Mouse (Mus musculus): ENCODE measurements around the gene Ggct.

DNA sequence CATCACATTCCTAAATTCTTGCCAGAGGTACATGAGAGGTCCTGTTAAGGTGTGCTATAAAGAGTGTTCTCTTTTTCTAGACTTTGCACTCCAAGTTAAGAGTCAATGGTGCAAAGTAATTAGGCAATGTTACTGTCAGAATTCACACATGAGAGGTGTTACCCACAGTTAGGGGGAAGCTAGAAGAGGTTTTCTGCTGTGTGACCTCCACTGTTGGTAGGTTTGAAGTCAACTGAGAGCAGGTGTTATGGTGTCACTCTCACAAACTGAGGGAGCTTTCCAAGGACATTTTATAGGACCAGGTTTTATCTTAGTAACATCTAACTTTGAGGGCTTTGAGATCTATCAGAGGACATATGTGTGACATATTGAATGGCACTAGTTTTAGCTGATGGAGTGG lies 36.8 kb downstream of the Ggct start:
- TF ChIP-seq POLR2A (IDR thresholded peaks at IDR 0.05; ENCODE audit: control insufficient read depth, low read depth, low read length) (no peak), CTCF (IDR thresholded peaks at IDR 0.05; ENCODE audit: control insufficient read depth, insufficient read depth, insufficient replicate concordance, low read depth, low read length) (no peak)

All from testis, adult 2 months (tissue).